Mouse (Mus musculus) kidney, embryonic 14.5 days (tissue): ENCODE measurements around the gene Ifi27l2b. TPM values are rescaled to one million over a fixed set of nuclear protein-coding genes. Genes with fewer than 3 reads are reported as not detected.

Source experiments
- ATAC-seq: fragments of 200-750 bp; cut with Nextera tagmentation; 2 replicates; pipeline ENCODE4 v1.8.0; 2017; ENCODE audit warnings: moderate number of reproducible peaks, mild to moderate bottlenecking, moderate TSS enrichment, moderate library complexity; ENCODE audit not compliant: low FRiP score, low TSS enrichment
- H3K27ac ChIP-seq: fragments of 300-500 bp; sonication (generic); 2 replicates; pipeline ENCODE4 v1.5.1; 2014; ENCODE audit warnings: low read depth, mild to moderate bottlenecking, low read length, moderate library complexity, mixed read lengths
- H3K27me3 ChIP-seq: fragments of 300-500 bp; sonication (generic); 2 replicates; pipeline ENCODE4 v1.6.1; 2014; ENCODE audit warnings: mild to moderate bottlenecking, low read length; ENCODE audit not compliant: control insufficient read depth, insufficient read depth
- H3K36me3 ChIP-seq: fragments of 300-500 bp; sonication (generic); 2 replicates; pipeline ENCODE4 v1.6.1; 2014; ENCODE audit warnings: low read length, mixed read lengths; ENCODE audit not compliant: control insufficient read depth, insufficient read depth
- H3K4me1 ChIP-seq: fragments of 300-500 bp; sonication (generic); 2 replicates; pipeline ENCODE4 v1.6.1; 2014; ENCODE audit warnings: low read length, mixed read lengths; ENCODE audit not compliant: control insufficient read depth, insufficient read depth
- H3K4me2 ChIP-seq: fragments of 300-500 bp; sonication (generic); replicated peaks from 2 replicates; pipeline ENCODE4 v1.6.1; 2014; ENCODE audit warnings: low read depth, mild to moderate bottlenecking, low read length
- H3K4me3 ChIP-seq: fragments of 300-500 bp; sonication (generic); 2 replicates; pipeline ENCODE4 v1.5.1; 2014; ENCODE audit warnings: mild to moderate bottlenecking, low read length
- H3K9ac ChIP-seq: fragments of 300-500 bp; sonication (generic); 2 replicates; pipeline ENCODE4 v1.6.1; 2014; ENCODE audit warnings: low read depth, mild to moderate bottlenecking, low read length, moderate library complexity
- H3K9me3 ChIP-seq: fragments of 300-500 bp; sonication (generic); 2 replicates; pipeline ENCODE4 v1.6.1; 2016; ENCODE audit warnings: low read length; ENCODE audit not compliant: control insufficient read depth
- WGBS: fragments of 180-500 bp; shearing (Covaris S2); extraction: QIAGEN DNeasy Blood & Tissue Kit; methylation state at CpG from one replicate; pipeline ENCODE4 v1.1.7; 2014; 5-methylcytosine and 5-hydroxymethylcytosine counted together
- polyA plus RNA-seq: library from polyadenylated mRNA; unstranded; fragments of >200 nt; fragmentation: Nextera tagmentation; extraction: Ambion mirVana; gene quantifications from 2 replicates; pipeline ENCODE4 v1.2.1, GENCODE M21; 2014

The Ifi27l2b gene
- not detected in 2 replicates for polyA plus RNA-seq

GRCm38 (mm10) chr12:103457140-103457539, at the start of gene Ifi27l2b:
Gene Ifi27l2b (minus strand): TSS chr12:103457223.
- H3K36me3 ChIP-seq = no peaks in the 10 kb centered on the region
- no peaks in the 10 kb centered on the region for H3K4me1 ChIP-seq
- H3K9ac ChIP-seq = no peak within 1 kb of the TSS
- no peaks in the 10 kb centered on the region for H3K9me3 ChIP-seq
- H3K27ac ChIP-seq = no peak within 1 kb of the TSS
- no peak within 1 kb of the TSS for H3K4me3 ChIP-seq
- ATAC-seq = no peak
- no peak within 1 kb of the TSS for H3K4me2 ChIP-seq
- H3K27me3 ChIP-seq = no peaks in the 10 kb centered on the region
- 60% methylated on average over 3 of the region's 3 CpGs for WGBS

GRCm38 (mm10) chr12:103504402-103504801, 47.4 kb upstream of the Ifi27l2b start:
- ATAC-seq = no peak
- no peak overlapping the region for H3K27ac ChIP-seq
- H3K4me1 ChIP-seq = no peaks in the 10 kb centered on the region
- H3K36me3 ChIP-seq = no peaks in the 10 kb centered on the region
- no peak overlapping the region for H3K4me2 ChIP-seq
- H3K9me3 ChIP-seq = no peaks in the 10 kb centered on the region
- no peaks in the 10 kb centered on the region for H3K27me3 ChIP-seq
- H3K9ac ChIP-seq = no peak overlapping the region
- H3K4me3 ChIP-seq = no peak overlapping the region
- 77% methylated on average over 3 of the region's 3 CpGs for WGBS

GRCm38 (mm10) chr12:103503300-103503699, 46.3 kb upstream of the Ifi27l2b start:
- Histone ChIP-seq H3K4me1 (no peaks in the 10 kb centered on the region), H3K4me3 (no peak overlapping the region), H3K4me2 (no peak overlapping the region), H3K27me3 (no peaks in the 10 kb centered on the region), H3K27ac (no peak overlapping the region), H3K36me3 (no peaks in the 10 kb centered on the region), H3K9me3 (no peaks in the 10 kb centered on the region), H3K9ac (no peak overlapping the region)
- no peak for ATAC-seq
- WGBS = 84% methylated on average over 3 of the region's 3 CpGs

GRCm38 (mm10) chr12:103499261-103499660, 42.2 kb upstream of the Ifi27l2b start:
- no peak overlapping the region for H3K4me3 ChIP-seq
- no peaks in the 10 kb centered on the region for H3K9me3 ChIP-seq
- H3K9ac ChIP-seq = no peak overlapping the region
- no peaks in the 10 kb centered on the region for H3K36me3 ChIP-seq
- H3K27ac ChIP-seq = no peak overlapping the region
- ATAC-seq = no peak
- no peaks in the 10 kb centered on the region for H3K27me3 ChIP-seq
- H3K4me1 ChIP-seq = no peaks in the 10 kb centered on the region
- H3K4me2 ChIP-seq = no peak overlapping the region
- 81% methylated on average over 2 of the region's 2 CpGs for WGBS

- no peaks in the 10 kb centered on the region for H3K9me3 ChIP-seq
- no peak for ATAC-seq
- H3K4me2 ChIP-seq = no peak overlapping the region
- no peaks in the 10 kb centered on the region for H3K4me1 ChIP-seq
- 65% methylated on average over 5 of the region's 5 CpGs for WGBS
- H3K36me3 ChIP-seq = no peaks in the 10 kb centered on the region
- H3K4me3 ChIP-seq = no peak overlapping the region
- H3K9ac ChIP-seq = no peak overlapping the region
- H3K27ac ChIP-seq = no peak overlapping the region
- H3K27me3 ChIP-seq = no peaks in the 10 kb centered on the region
Observed at GRCm38 (mm10) chr12:103498768-103499167, 41.7 kb upstream of the Ifi27l2b start.

GRCm38 (mm10) chr12:103494486-103494885, 37.5 kb upstream of the Ifi27l2b start:
- no peaks in the 10 kb centered on the region for H3K4me1 ChIP-seq
- H3K9ac ChIP-seq = no peak overlapping the region
- no peak overlapping the region for H3K4me3 ChIP-seq
- no peak for ATAC-seq
- no peak overlapping the region for H3K27ac ChIP-seq
- H3K4me2 ChIP-seq = no peak overlapping the region
- H3K9me3 ChIP-seq = no peaks in the 10 kb centered on the region
- H3K27me3 ChIP-seq = no peaks in the 10 kb centered on the region
- 24% methylated on average over 6 of the region's 6 CpGs for WGBS
- no peaks in the 10 kb centered on the region for H3K36me3 ChIP-seq

- peak; percentile 66; the same call in 1 of the 2 replicates for ATAC-seq
- Histone ChIP-seq H3K27ac (no peak overlapping the region), H3K9ac (no peak overlapping the region), H3K36me3 (no peaks in the 10 kb centered on the region), H3K4me1 (no peaks in the 10 kb centered on the region), H3K9me3 (no peaks in the 10 kb centered on the region), H3K4me3 (no peak overlapping the region), H3K27me3 (no peaks in the 10 kb centered on the region), H3K4me2 (no peak overlapping the region)
- WGBS = 38% methylated on average over 5 of the region's 5 CpGs
Observed at GRCm38 (mm10) chr12:103492767-103493166, 35.7 kb upstream of the Ifi27l2b start.

GRCm38 (mm10) chr12:103491091-103491730, 34.2 kb upstream of the Ifi27l2b start:
- H3K4me2 ChIP-seq = no peak overlapping the region
- H3K9ac ChIP-seq = no peak overlapping the region
- no peak overlapping the region for H3K27ac ChIP-seq
- H3K4me3 ChIP-seq = no peak overlapping the region
- ATAC-seq = no peak
- no peaks in the 10 kb centered on the region for H3K27me3 ChIP-seq
- H3K9me3 ChIP-seq = no peaks in the 10 kb centered on the region
- H3K4me1 ChIP-seq = no peaks in the 10 kb centered on the region
- no peaks in the 10 kb centered on the region for H3K36me3 ChIP-seq
- WGBS = 83% methylated on average over 3 of the region's 3 CpGs

- ATAC-seq = no peak
Observed at GRCm38 (mm10) chr12:103487750-103488149, 30.7 kb upstream of the Ifi27l2b start.

More at GRCm38 (mm10) chr12:103487750-103488149, 30.7 kb upstream of the Ifi27l2b start:
- Histone ChIP-seq H3K4me1 (no peaks in the 10 kb centered on the region), H3K36me3 (no peaks in the 10 kb centered on the region), H3K9me3 (no peaks in the 10 kb centered on the region), H3K4me2 (no peak overlapping the region), H3K27ac (no peak overlapping the region), H3K27me3 (no peaks in the 10 kb centered on the region), H3K4me3 (no peak overlapping the region), H3K9ac (no peak overlapping the region)
- WGBS = 70% methylated on average over 2 of the region's 2 CpGs
